Mouse (Mus musculus) C2C12 (cell line): ENCODE measurements around the gene Psph. TPM values are rescaled to one million over a fixed set of nuclear protein-coding genes. Genes with fewer than 3 reads are reported as not detected.

ENCODE experiments used
- H3K27me3 ChIP-seq: one replicate; pipeline ENCODE4 v1.6.1; 2011; ENCODE audit not compliant: control insufficient read depth, insufficient read depth, insufficient read length
- H3K36me3 ChIP-seq: one replicate; pipeline ENCODE4 v1.6.1; 2011; ENCODE audit not compliant: control insufficient read depth, insufficient read depth
- H3K4me3 ChIP-seq: one replicate; pipeline ENCODE4 v1.5.1; 2011; ENCODE audit warnings: mild to moderate bottlenecking, control low read depth; ENCODE audit not compliant: poor library complexity, insufficient read depth, severe bottlenecking
- H3K79me2 ChIP-seq: one replicate; pipeline ENCODE4 v1.6.1; 2011; ENCODE audit not compliant: control insufficient read depth, insufficient read depth
- H3K79me3 ChIP-seq: one replicate; pipeline ENCODE4 v1.6.1; 2011; ENCODE audit warnings: low read depth, control low read depth
- H3ac ChIP-seq: one replicate; pipeline ENCODE3; 2011; ENCODE audit warnings: low read depth; ENCODE audit not compliant: control insufficient read depth, insufficient read length
- CEBPB ChIP-seq: IDR thresholded peaks from one replicate; pipeline ENCODE4 v1.6.1; 2011; ENCODE audit warnings: low read depth, mild to moderate bottlenecking, control low read depth, moderate library complexity
- CTCF ChIP-seq: IDR thresholded peaks from one replicate; pipeline ENCODE4 v1.5.1; 2011; ENCODE audit not compliant: control insufficient read depth, insufficient read depth, insufficient read length
- FOSL1 ChIP-seq: IDR thresholded peaks from one replicate; pipeline ENCODE4 v1.8.0; 2011; ENCODE audit warnings: mild to moderate bottlenecking, low read length; ENCODE audit not compliant: poor library complexity, insufficient read depth, severe bottlenecking
- MAX ChIP-seq: IDR thresholded peaks from one replicate; pipeline ENCODE4 v1.6.1; 2011; ENCODE audit warnings: mild to moderate bottlenecking, control low read depth
- MYOD1 ChIP-seq: IDR thresholded peaks from one replicate; pipeline ENCODE4 v1.6.1; 2011; ENCODE audit warnings: low read depth; ENCODE audit not compliant: control insufficient read depth, insufficient read length
- MYOG ChIP-seq: IDR thresholded peaks from one replicate; pipeline ENCODE4 v1.6.1; 2011; ENCODE audit not compliant: control insufficient read depth, insufficient read length; ENCODE audit errors: extremely low read depth
- USF1 ChIP-seq: IDR thresholded peaks from one replicate; pipeline ENCODE4 v1.6.1; 2011; ENCODE audit warnings: low read depth, mild to moderate bottlenecking, control low read depth, moderate library complexity
- polyA plus RNA-seq: library from polyadenylated mRNA; unstranded; fragments of >200 nt; fragmentation: generic; extraction: Trizol; gene quantifications from one replicate; pipeline ENCODE4 v1.2.1, GENCODE M21; 2012; ENCODE audit warnings: missing spikeins

The Psph gene
- polyA plus RNA-seq, 1 experiment = 131 TPM

DNA sequence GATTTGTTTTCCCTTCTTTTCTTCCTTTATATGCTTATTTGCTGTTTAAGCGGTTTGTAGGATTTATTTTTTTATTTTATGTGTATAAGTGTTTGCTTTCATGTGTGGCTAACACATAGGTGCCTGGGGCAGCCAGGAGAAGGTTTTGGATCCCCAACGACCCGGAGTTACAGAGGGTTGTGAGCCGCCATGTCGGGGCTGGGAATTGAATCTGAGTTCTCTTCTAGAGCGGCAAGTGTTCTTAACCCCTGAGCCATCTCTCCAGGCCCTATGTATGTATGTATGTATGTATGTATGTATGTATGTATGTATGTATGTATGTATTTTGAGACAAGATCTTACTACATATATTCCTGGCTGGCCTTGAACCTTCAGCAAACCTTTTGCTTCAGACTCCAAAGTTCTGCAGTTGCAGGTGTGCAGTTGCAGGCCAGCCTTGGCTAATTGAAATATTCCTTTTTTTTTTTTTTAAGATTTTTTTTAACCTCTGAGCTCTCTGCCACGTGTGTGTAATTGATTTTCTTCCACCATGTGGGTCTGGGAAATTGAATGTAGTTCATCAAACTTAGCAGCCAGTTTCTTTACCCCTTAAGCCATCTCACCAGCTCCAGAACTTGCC, 61.4 kb downstream of the Psph start:
- Histone ChIP-seq H3ac (peak overlapping the region; percentile 21), H3K36me3 (no peaks in the 10 kb centered on the region), H3K27me3 (no peaks in the 10 kb centered on the region), H3K79me2 (peaks cover 43% of the 10 kb centered on the region), H3K79me3 (no peaks in the 10 kb centered on the region), H3K4me3 (peak overlapping the region; percentile 56)
- no peak for TF ChIP-seq USF1
- TF ChIP-seq MYOD1 = no peak

DNA sequence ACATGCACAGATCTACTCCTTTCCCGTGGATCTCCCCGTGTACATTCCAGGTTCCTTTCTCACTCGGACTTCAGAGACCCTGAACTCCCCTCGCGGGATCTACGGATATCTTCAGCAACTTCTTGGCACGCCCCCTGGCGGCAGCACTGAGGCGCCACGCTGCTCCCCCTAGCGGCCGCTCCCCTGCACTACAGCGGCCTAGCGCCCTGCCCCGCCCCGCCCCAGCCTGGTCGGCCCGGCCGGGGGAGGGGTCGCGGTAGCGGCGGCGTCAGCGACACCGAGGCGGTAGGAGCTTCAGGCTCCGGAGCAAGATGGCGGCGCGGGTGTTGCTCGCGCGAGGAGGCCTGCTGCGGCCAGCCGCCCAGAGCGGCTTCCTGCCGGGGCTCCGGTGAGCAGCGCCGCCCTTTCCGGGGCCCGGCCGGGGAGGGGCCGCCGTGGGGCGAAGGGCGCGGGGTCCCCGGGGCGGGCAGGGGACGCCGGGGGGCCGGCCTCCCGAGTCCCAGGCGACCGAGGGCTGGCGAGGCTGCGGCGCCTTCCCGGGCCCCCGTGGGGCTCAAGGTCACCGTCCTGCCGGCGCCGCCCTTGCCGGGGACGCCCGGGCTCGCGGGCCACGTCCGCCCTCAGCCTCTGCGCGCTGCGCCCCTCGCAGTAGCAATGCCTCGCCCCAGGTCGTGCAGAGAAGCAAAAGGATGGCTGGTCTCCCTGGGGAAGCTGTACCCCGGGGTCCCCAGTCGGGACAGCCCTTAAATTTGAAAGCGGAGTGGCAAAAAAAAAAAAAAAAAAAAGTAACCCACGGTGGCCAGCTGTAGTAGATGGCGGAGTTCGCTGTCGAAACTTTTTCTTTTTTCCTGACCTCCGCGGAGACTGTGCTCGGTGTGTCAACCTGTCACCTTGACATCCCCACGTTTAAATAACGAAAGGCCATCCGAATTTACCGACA, 62.1 kb downstream of the Psph start, which contains the start of gene Nipsnap2:
Gene Nipsnap2, plus strand, starts transcription at position 230 of the 940 bp plus-strand sequence.
- Histone ChIP-seq H3K36me3 (peaks cover 3% of the 10 kb centered on the region), H3K79me2 (peaks cover 38% of the 10 kb centered on the region), H3K79me3 (no peaks in the 10 kb centered on the region), H3K27me3 (no peaks in the 10 kb centered on the region), H3K4me3 (peak within 1 kb of the TSS; percentile 56), H3ac (peak within 1 kb of the TSS; percentile 83)
- TF ChIP-seq CTCF (peak; percentile 100), MYOD1 (no peak)

DNA sequence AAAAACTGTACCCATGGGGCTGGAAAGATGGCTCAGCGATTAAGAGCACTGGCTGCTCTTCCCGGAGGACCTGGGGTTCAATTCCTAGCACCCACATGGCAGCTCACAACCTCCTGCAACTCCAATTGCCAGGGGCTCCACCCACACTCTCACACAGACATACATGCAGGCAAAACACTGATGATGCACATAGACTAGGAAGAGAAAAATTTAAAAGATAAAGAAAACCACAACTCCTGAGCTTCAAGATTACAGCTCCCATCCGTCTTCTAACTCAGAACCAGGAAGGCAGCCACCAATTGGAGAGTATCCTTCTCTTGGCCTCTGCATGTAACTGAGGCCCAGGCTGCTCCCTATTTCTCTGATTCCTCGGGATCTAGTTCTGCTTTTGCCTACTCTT, 63.0 kb downstream of the Psph start:
- TF ChIP-seq MAX (no peak), MYOG (no peak), MYOD1 (no peak), FOSL1 (no peak), USF1 (no peak), CEBPB (no peak), CTCF (no peak)
- Histone ChIP-seq H3K27me3 (no peaks in the 10 kb centered on the region), H3K79me2 (peaks cover 33% of the 10 kb centered on the region), H3K36me3 (peaks cover 7% of the 10 kb centered on the region), H3K79me3 (no peaks in the 10 kb centered on the region), H3ac (no peak overlapping the region), H3K4me3 (peak overlapping the region; percentile 56)

DNA sequence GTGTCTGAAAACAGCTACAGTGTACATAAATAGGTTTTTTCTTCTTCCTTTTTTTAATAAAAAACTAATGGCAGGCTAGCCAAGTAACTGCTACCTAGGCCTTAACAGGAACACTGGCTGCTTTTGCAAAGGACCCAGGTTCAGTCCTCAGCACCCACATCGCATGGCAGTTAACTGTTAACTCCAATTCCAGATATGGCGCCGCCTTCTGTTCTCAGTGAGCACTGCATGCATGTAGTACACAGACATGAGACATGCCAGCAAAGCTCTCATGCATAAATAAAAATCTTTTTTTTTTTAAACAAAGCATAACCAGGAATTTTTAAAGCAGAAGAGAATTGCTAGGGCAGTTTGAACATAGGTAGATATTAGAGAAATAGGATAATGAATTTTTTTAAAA, 67.1 kb downstream of the Psph start:
- peaks cover 12% of the 10 kb centered on the region for H3K79me3 ChIP-seq
- no peak overlapping the region for H3ac ChIP-seq
- no peaks in the 10 kb centered on the region for H3K27me3 ChIP-seq
- H3K79me2 ChIP-seq = peaks cover 21% of the 10 kb centered on the region
- TF ChIP-seq MAX = no peak
- H3K4me3 ChIP-seq = no peak overlapping the region
- H3K36me3 ChIP-seq = peaks cover 36% of the 10 kb centered on the region

DNA sequence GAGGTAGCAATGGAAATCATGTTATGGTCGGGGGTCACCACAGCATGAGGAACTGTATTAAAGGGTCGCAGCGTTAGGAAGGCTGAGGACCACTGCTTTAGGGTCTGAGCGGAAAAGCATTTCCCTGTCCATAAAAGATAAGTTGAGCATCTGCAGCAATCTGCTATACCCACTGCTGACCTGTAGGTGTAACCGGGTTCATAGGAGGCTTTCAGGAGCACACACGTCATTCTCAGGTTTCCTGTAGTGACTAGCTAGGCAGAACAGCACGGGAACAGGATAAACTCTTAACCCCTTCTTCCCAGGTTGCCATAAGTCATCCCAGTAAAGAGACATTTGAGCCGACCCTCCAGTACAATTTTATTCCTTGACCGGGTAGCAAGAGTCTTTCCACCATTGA, 70.2 kb downstream of the Psph start:
- Histone ChIP-seq H3K27me3 (peaks cover 4% of the 10 kb centered on the region), H3ac (no peak overlapping the region), H3K79me3 (peaks cover 12% of the 10 kb centered on the region), H3K4me3 (no peak overlapping the region), H3K79me2 (peaks cover 21% of the 10 kb centered on the region), H3K36me3 (peaks cover 36% of the 10 kb centered on the region)
- TF ChIP-seq CTCF (no peak), MYOG (no peak), MYOD1 (no peak)

Other genes starting within 250 kb of the Psph start
- gene Mmp17, start 203.3 kb downstream of the Psph start, polyA plus RNA-seq = 0.26 TPM
- gene Zfp11, start 117.3 kb downstream of the Psph start, polyA plus RNA-seq = 1.2 TPM
- gene Sept14, start 78.9 kb downstream of the Psph start, polyA plus RNA-seq = not detected
- gene Mrps17, start 72.0 kb downstream of the Psph start, polyA plus RNA-seq = 146 TPM
- 31.9 TPM for gene Nipsnap2, start 62.4 kb downstream of the Psph start, polyA plus RNA-seq
- gene Sumf2, start 59.5 kb upstream of the Psph start, polyA plus RNA-seq = 48.6 TPM
- gene Chchd2, start 100.0 kb upstream of the Psph start, polyA plus RNA-seq = 856 TPM
- 1.4 TPM for gene Zbed5, start 108.3 kb upstream of the Psph start, polyA plus RNA-seq
- gene Phkg1, start 111.1 kb upstream of the Psph start, polyA plus RNA-seq = 0.15 TPM
- gene Nupr1l, start 121.1 kb upstream of the Psph start, polyA plus RNA-seq = 0.28 TPM
- 16.5 TPM for gene Vkorc1l1, start 154.5 kb upstream of the Psph start, polyA plus RNA-seq
- 56.0 TPM for gene Gusb, start 215.6 kb upstream of the Psph start, polyA plus RNA-seq
- 26.4 TPM for gene Asl, start 241.8 kb upstream of the Psph start, polyA plus RNA-seq
- gene Crcp, start 241.8 kb upstream of the Psph start, polyA plus RNA-seq = 32.6 TPM